Mouse (Mus musculus) C2C12 (cell line): ENCODE data around the gene Sez6l.

Source experiments
- CTCF ChIP-seq: IDR thresholded peaks from one replicate; pipeline ENCODE4 v1.5.1; 2011; ENCODE audit not compliant: control insufficient read depth, insufficient read depth, insufficient read length
- MYOG ChIP-seq: IDR thresholded peaks from one replicate; pipeline ENCODE4 v1.6.1; 2011; ENCODE audit not compliant: control insufficient read depth, insufficient read length; ENCODE audit errors: extremely low read depth
- USF1 ChIP-seq: IDR thresholded peaks from one replicate; pipeline ENCODE4 v1.6.1; 2011; ENCODE audit warnings: low read depth, mild to moderate bottlenecking, control low read depth, moderate library complexity

- TF ChIP-seq USF1 (no peak), CTCF (no peak), MYOG (no peak)
Observed at GRCm38 (mm10) chr5:112394415-112394763, 182.6 kb downstream of the Sez6l start.
